In the genomic region with DNA sequence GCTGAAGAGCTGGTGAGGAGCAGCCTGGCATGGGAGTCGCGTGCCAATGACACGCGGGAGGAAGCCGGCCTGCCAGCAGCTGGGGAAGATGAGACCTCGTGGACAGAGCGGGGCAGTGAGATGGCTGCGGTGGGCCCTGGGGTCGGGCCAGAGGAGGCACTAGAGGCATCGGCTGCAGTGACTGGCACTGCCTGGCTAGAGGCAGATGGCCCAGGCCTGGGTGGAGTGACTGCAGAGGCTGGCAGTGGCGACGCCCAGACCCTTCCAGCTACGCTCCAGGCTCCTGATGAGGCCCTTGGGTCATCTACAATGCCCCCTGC, we compare ENCODE assay signal across 8 mouse cellular contexts. TPM values are rescaled to one million over a fixed set of nuclear protein-coding genes. Genes with fewer than 3 reads are reported as not detected.
DNase-seq lines count a peak whose midpoint lies in the region; ATAC-seq and TF ChIP-seq lines count a peak whose summit lies in the region.

No protein-coding gene starts in this region.

- TF ChIP-seq CTCF in testis, adult 2 months (IDR thresholded peaks at IDR 0.05; ENCODE audit: control insufficient read depth, insufficient read depth, insufficient replicate concordance, low read depth, low read length) = no peak

- 43% methylated on average over 13 of the region's 13 CpGs for WGBS in liver, embryonic 11.5 days
- 36% methylated on average over 13 of the region's 13 CpGs for WGBS in stomach, embryonic 16.5 days

- TF ChIP-seq POLR2A in testis, adult 2 months (IDR thresholded peaks at IDR 0.05; ENCODE audit: control insufficient read depth, low read depth, low read length) = no peak

- H3K4me2 ChIP-seq in liver, embryonic 11.5 days = peak overlapping the region; percentile 100
- H3K4me2 ChIP-seq in stomach, embryonic 16.5 days (ENCODE audit: low read depth, low read length) = peak overlapping the region; percentile 100

- H3K9me3 ChIP-seq in liver, embryonic 11.5 days (ENCODE audit: control insufficient read depth, low read length) = no peaks in the 10 kb centered on the region
- H3K9me3 ChIP-seq in stomach, embryonic 16.5 days (replicated peaks; ENCODE audit: control insufficient read depth, low read length) = no peaks in the 10 kb centered on the region

- ATAC-seq in frontal cortex, adult (ENCODE audit: low TSS enrichment) = peak; percentile 2; the same call in 1 of the 2 replicates
- ATAC-seq in liver, embryonic 11.5 days (replicated peaks; ENCODE audit: low FRiP score) = no peak
- ATAC-seq in stomach, embryonic 16.5 days (ENCODE audit: insufficient read depth, low FRiP score) = 0 out of 2 replicates have a peak, but pooled peaks have one; percentile 3

- H3K9ac ChIP-seq in liver, embryonic 11.5 days (ENCODE audit: low read depth, low read length) = no peak overlapping the region
- peak overlapping the region; percentile 69; the same call in 1 of the 2 replicates for H3K9ac ChIP-seq in stomach, embryonic 16.5 days (ENCODE audit: low read length)

- peak overlapping the region; percentile 31 for H3K4me3 ChIP-seq in testis, adult 2 months (ENCODE audit: control insufficient read depth, low read depth, low read length)
- peak overlapping the region; percentile 69 for H3K4me3 ChIP-seq in liver, embryonic 11.5 days (ENCODE audit: low read depth, low read length)
- peak overlapping the region; percentile 71 for H3K4me3 ChIP-seq in stomach, embryonic 16.5 days (replicated peaks; ENCODE audit: low read length)

- no peak for DNase-seq in frontal cortex, postnatal 14 days (ENCODE audit: low spot score in 2 of 2)
- DNase-seq in testis, postnatal 14 days (ENCODE audit: low spot score) = no peak
- no peak for DNase-seq in liver, embryonic 11.5 days (ENCODE audit: low spot score)
- DNase-seq in c-Kit-positive CD71-positive TER-119-positive erythroid progenitor cells, embryonic 14.5 days (ENCODE audit: low spot score) = no peak
- DNase-seq in kidney, postnatal 4 days = no peak

- no peaks in the 10 kb centered on the region for H3K27me3 ChIP-seq in testis, adult 2 months (ENCODE audit: control insufficient read depth, insufficient read depth, low read length)
- H3K27me3 ChIP-seq in liver, embryonic 11.5 days (replicated peaks; ENCODE audit: control insufficient read depth, insufficient read depth, low read length) = peaks cover 40% of the 10 kb centered on the region
- H3K27me3 ChIP-seq in stomach, embryonic 16.5 days (ENCODE audit: control insufficient read depth, insufficient read depth, low read length) = peaks cover 3% of the 10 kb centered on the region; the same call in 1 of the 2 replicates

- no peak overlapping the region for H3K27ac ChIP-seq in testis, adult 2 months (ENCODE audit: control insufficient read depth, insufficient read depth, low read depth, low read length)
- no peak overlapping the region for H3K27ac ChIP-seq in liver, embryonic 11.5 days (ENCODE audit: low read depth, low read length)
- H3K27ac ChIP-seq in stomach, embryonic 16.5 days (ENCODE audit: low read length) = no peak overlapping the region

- no peaks in the 10 kb centered on the region for H3K36me3 ChIP-seq in testis, adult 2 months (ENCODE audit: control insufficient read depth, insufficient read depth, low read length)
- H3K36me3 ChIP-seq in liver, embryonic 11.5 days (ENCODE audit: control insufficient read depth, insufficient read depth, low read length) = no peaks in the 10 kb centered on the region
- no peaks in the 10 kb centered on the region for H3K36me3 ChIP-seq in stomach, embryonic 16.5 days (ENCODE audit: control insufficient read depth, insufficient read depth, low read length)

- peaks cover 22% of the 10 kb centered on the region for H3K4me1 ChIP-seq in testis, adult 2 months (ENCODE audit: control insufficient read depth, insufficient read depth, low read length)
- H3K4me1 ChIP-seq in liver, embryonic 11.5 days (replicated peaks; ENCODE audit: control insufficient read depth, insufficient read depth, low read length) = peaks cover 10% of the 10 kb centered on the region
- H3K4me1 ChIP-seq in stomach, embryonic 16.5 days (ENCODE audit: control insufficient read depth, insufficient read depth, low read length) = peaks cover 21% of the 10 kb centered on the region

RNA-seq across cellular contexts. Expression of gene Cspg5, which starts 2.7 kb away (rescaled TPM):
- 1.6 and 2.0 TPM in 2 replicates for polyA plus RNA-seq in testis, adult 2 months (2012; rRNA removed)
- polyA plus RNA-seq in liver, embryonic 11.5 days (2014; fragmentation: Nextera tagmentation; extraction: Ambion mirVana) = 0.21 and 0.34 TPM in 2 replicates
- 3.4 and 3.8 TPM in 2 replicates for polyA plus RNA-seq in stomach, embryonic 16.5 days (2015; fragmentation: Nextera tagmentation; extraction: Ambion mirVana)

RNA-seq across cellular contexts. Expression of gene Elp6, which starts 58.7 kb away (rescaled TPM):
- polyA plus RNA-seq in testis, adult 2 months (2012; rRNA removed) = 5.1 TPM in 2 replicates
- polyA plus RNA-seq in liver, embryonic 11.5 days (2014; fragmentation: Nextera tagmentation; extraction: Ambion mirVana) = 27.7 TPM in 2 replicates
- 17.5 and 18.4 TPM in 2 replicates for polyA plus RNA-seq in stomach, embryonic 16.5 days (2015; fragmentation: Nextera tagmentation; extraction: Ambion mirVana)
